Mouse (Mus musculus): Measurements from ENCODE around the gene Kcna3.

Kcna3 gene

GRCm38 (mm10) chr3:107065510-107066095, 29.6 kb downstream of the Kcna3 start:
- DNase-seq (ENCODE audit: low read depth, low spot score) = no peak

DNA sequence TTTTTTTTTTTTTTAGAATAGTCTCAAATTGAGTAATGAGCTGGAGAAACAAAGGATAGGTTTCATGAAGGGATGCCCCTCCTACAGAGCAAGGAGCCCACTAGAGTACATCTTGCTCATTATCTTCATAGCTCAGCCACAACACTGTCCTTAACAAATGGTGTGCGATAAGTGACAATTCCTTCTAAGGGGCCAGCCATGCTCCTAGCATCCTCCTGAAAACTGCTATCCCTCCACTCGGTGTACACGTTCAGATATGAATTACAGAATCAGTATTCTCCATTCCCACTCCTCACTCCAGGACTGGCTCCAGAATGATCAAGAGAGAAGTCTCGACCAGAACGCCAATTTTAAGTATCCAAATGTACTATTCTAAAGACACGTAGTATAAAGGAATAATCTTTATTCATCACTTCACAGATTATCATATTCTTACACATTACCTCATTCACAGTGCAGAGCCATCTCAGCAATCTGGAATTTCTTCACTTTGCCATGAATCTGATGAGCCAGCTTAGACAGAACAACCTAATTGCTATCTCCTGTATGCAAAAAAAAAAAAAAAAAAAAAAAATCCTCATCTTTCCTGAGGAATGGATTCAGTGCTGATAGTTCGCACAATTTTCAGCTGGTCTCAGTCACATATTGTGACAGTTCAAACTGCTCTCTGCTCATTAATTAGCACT, 30.3 kb downstream of the Kcna3 start:
- DNase-seq (ENCODE audit: low read depth, low spot score) = no peak

GRCm38 (mm10) chr3:107067245-107067644, 31.3 kb downstream of the Kcna3 start:
- DNase-seq (ENCODE audit: low read depth, low spot score) = no peak

- DNase-seq (ENCODE audit: low read depth, low spot score) = no peak
Observed at GRCm38 (mm10) chr3:107073863-107074262, 37.9 kb downstream of the Kcna3 start.

DNA sequence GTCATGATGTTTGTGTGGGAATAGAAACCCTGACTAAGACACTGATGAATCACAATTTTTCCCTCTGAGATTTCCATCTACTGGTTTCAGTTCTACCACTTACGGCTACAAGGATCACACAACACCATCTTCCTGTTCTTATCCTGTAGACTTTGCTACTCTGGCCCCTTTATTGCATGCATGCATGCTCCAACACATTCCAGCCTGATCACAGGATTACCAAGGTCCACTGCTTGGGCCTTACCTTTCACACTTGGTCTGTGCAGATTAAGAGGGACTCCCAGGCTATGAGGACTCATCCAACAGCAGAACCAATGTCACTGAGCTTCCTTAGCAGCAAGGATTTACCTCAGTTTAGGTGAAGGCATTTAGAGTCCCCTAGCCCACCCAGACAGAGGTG, 39.7 kb downstream of the Kcna3 start:
- no peak for DNase-seq (ENCODE audit: low read depth, low spot score)

- DNase-seq (ENCODE audit: low read depth, low spot score) = no peak
Observed at GRCm38 (mm10) chr3:107076658-107077057, 40.7 kb downstream of the Kcna3 start.

DNA sequence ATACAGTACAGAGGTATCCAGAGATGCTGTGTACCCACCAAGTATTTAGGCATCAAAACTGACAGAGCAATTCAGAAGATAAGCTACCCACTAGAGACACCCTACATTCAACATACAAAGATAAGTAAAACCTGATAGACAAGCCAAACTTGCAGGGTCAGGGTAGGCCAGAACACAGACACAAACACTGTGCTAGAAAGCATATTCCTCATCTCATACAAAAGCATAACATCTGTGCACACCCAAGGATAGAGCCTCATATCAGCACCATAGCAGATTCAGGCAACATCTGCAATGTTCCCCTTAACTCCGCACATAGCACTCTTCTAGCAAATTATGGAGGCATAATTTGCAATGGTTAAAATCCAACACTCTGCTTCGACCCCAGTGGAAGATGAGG, 41.1 kb downstream of the Kcna3 start:
- no peak for DNase-seq (ENCODE audit: low read depth, low spot score)

DNA sequence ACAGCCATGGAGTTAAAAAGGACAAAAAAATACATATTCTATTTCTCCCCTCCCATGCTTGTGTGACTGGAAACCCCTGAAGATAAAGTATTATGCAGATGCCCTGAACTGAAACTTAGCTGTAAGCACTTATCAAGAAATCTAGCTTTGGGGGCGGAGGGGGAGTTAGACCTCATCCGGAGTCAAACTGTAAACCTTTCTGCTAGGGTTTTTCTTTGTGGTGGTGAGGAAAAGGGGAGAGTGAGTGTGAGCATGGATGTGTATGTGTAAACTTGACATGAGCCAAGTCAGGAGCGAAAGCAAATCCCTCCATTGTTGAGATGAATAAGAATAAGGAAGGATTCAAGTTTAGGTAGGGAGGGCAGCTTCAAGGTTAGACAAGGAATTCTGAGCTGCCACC, 44.8 kb downstream of the Kcna3 start:
- no peak for DNase-seq (ENCODE audit: low read depth, low spot score)

- no peak for DNase-seq (ENCODE audit: low read depth, low spot score)
Observed at GRCm38 (mm10) chr3:107081227-107081626, 45.3 kb downstream of the Kcna3 start.

- DNase-seq (ENCODE audit: low read depth, low spot score) = no peak
Observed at GRCm38 (mm10) chr3:107084586-107084985, 48.6 kb downstream of the Kcna3 start.

GRCm38 (mm10) chr3:107087410-107087809, 51.4 kb downstream of the Kcna3 start:
- no peak for DNase-seq (ENCODE audit: low read depth, low spot score)
